Mouse (Mus musculus) hindbrain, embryonic 11.5 days (tissue): ENCODE measurements around the gene Atf7. TPM values are rescaled to one million over a fixed set of nuclear protein-coding genes. Genes with fewer than 3 reads are reported as not detected.

ENCODE experiments used
- ATAC-seq: fragments of 200-750 bp; cut with Nextera tagmentation; 2 replicates; pipeline ENCODE4 v1.8.0; 2017; ENCODE audit warnings: mild to moderate bottlenecking, moderate TSS enrichment, moderate library complexity; ENCODE audit not compliant: low FRiP score
- DNase-seq: peaks from one replicate; pipeline ENCODE4 v3.0.0-alpha.2; 2015; ENCODE audit warnings: low spot score
- H3K27ac ChIP-seq: fragments of 300-500 bp; sonication (generic); 2 replicates; pipeline ENCODE4 v1.5.1; 2014; ENCODE audit warnings: mild to moderate bottlenecking, low read depth, low read length
- H3K27me3 ChIP-seq: fragments of 300-500 bp; sonication (generic); 2 replicates; pipeline ENCODE4 v1.6.1; 2014; ENCODE audit warnings: mild to moderate bottlenecking, low read length, moderate library complexity, mixed read lengths; ENCODE audit not compliant: control insufficient read depth, insufficient read depth
- H3K36me3 ChIP-seq: fragments of 300-500 bp; sonication (generic); 2 replicates; pipeline ENCODE4 v1.6.1; 2014; ENCODE audit warnings: mild to moderate bottlenecking, low read length, moderate library complexity, mixed read lengths; ENCODE audit not compliant: control insufficient read depth, insufficient read depth
- H3K4me1 ChIP-seq: fragments of 300-500 bp; sonication (generic); replicated peaks from 2 replicates; pipeline ENCODE4 v1.6.1; 2014; ENCODE audit warnings: low read length, mixed read lengths; ENCODE audit not compliant: control insufficient read depth, insufficient read depth
- H3K4me2 ChIP-seq: fragments of 300-500 bp; sonication (generic); replicated peaks from 2 replicates; pipeline ENCODE4 v1.6.1; 2014; ENCODE audit warnings: mild to moderate bottlenecking, low read depth, low read length
- H3K4me3 ChIP-seq: fragments of 300-500 bp; sonication (generic); 2 replicates; pipeline ENCODE4 v1.5.1; 2014; ENCODE audit warnings: low read depth, low read length
- H3K9ac ChIP-seq: fragments of 300-500 bp; sonication (generic); 2 replicates; pipeline ENCODE4 v1.6.1; 2014; ENCODE audit warnings: low read depth, low read length
- H3K9me3 ChIP-seq: fragments of 300-500 bp; sonication (generic); 2 replicates; pipeline ENCODE4 v1.6.1; 2016; ENCODE audit warnings: low read length; ENCODE audit not compliant: control insufficient read depth
- WGBS: fragments of 180-500 bp; shearing (Covaris S2); extraction: QIAGEN DNeasy Blood & Tissue Kit; methylation state at CpG from one replicate; pipeline ENCODE4 v1.1.7; 2014; 5-methylcytosine and 5-hydroxymethylcytosine counted together
- microRNA counts: library from miRNA; unstranded; fragments of <30 nt; microRNA quantifications from one replicate; lab custom pipeline; 2015
- polyA plus RNA-seq: library from polyadenylated mRNA; unstranded; fragments of >200 nt; fragmentation: Nextera tagmentation; extraction: Ambion mirVana; gene quantifications from 2 replicates; pipeline ENCODE4 v1.2.1, GENCODE M21; 2014

Atf7 gene
- polyA plus RNA-seq, 1 experiment from 2014 or later, result 14.7 TPM

DNA sequence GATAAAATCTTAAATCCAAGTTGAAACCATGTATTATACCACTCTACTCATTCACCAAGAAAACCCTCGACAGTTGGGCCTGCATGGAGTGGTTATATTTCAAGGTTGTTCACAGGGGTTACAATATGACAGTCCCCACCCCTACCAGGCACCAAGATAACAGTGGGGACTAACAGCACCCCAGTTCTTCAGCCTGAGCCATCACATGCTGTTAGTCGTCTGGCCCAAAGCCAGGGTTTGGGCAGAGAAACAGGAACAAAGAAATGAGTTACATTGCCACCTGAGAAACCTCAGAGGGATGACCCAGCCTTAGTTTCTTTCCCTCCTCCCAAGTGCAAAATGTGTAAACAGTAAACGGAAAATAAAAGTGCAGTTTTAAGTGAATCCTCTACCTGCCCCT is 125.9 kb downstream of the Atf7 start:
- Histone ChIP-seq H3K4me3 (no peak overlapping the region), H3K36me3 (peaks cover 31% of the 10 kb centered on the region), H3K27ac (no peak overlapping the region), H3K9me3 (no peaks in the 10 kb centered on the region), H3K4me2 (no peak overlapping the region), H3K4me1 (no peaks in the 10 kb centered on the region), H3K9ac (no peak overlapping the region), H3K27me3 (no peaks in the 10 kb centered on the region)
- ATAC-seq (no peak), DNase-seq (no peak)
- WGBS, result 84% methylated on average over 3 of the region's 3 CpGs

DNA sequence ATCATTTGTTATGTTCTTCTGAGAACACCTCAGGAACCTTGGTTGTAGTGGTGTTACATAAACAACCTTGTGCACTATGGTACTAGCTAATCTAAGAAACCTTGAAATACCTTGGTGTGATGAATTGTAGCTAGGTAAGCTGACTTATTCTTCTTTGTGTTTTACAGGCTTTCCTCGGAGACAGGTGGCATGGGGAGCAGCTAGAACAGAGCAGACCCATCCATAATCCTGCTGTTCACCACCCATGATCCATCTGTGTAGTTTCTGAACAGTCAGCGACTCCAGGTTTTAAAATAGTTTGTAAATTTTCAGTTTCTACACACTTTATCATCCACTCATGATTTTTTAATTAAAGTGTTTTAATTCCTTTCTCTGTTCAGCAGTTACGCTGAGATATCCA is 126.9 kb downstream of the Atf7 start:
- Histone ChIP-seq H3K9me3 (no peaks in the 10 kb centered on the region), H3K4me1 (no peaks in the 10 kb centered on the region), H3K27ac (no peak overlapping the region), H3K36me3 (peaks cover 25% of the 10 kb centered on the region), H3K4me3 (no peak overlapping the region), H3K4me2 (no peak overlapping the region), H3K27me3 (no peaks in the 10 kb centered on the region), H3K9ac (no peak overlapping the region)
- no peak for ATAC-seq
- WGBS, result 92% methylated on average over 3 of the region's 3 CpGs
- DNase-seq, result no peak

DNA sequence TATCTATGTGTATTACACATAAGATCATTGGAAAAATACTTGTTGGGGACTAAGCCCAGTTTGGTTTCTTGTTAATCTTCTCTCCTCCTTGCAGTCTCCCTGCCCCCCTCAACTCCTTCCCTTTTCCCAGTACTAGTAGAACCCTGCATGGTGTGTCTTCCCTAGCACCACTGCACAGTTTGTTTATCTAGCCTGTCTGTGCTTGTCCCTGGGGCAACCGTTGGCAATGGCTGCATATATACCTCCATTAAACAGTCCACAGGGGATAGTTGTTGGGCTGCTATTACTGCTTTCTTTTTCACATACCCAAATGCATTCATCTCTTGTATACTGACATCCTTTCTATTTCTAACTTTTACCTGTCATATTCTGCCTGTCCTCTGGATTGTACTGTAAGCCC is 137.6 kb downstream of the Atf7 start:
- 70% methylated on average over 1 of the region's 1 CpGs for WGBS

DNA sequence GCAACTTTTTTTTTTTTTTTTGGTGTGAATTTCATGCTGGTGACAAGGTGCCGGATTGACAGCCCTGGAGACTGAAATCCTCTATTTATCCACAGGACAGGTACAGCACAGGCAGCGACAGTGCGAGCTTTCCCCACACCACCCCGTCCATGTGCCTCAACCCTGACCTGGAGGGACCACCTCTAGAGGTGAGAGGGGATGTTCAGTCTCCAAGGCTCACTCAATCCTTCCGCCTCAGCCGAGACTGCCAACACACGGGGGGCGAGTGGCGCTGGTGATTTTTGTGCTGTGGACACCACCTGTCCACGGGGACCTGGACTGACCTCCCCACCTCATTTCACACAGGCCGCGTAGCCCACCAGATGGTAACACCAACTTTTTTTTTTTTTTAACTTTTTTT is 139.4 kb downstream of the Atf7 start:
- H3K27ac ChIP-seq, result no peak overlapping the region
- H3K4me1 ChIP-seq, result no peaks in the 10 kb centered on the region
- H3K4me2 ChIP-seq, result no peak overlapping the region
- no peak overlapping the region for H3K4me3 ChIP-seq
- no peaks in the 10 kb centered on the region for H3K9me3 ChIP-seq
- H3K9ac ChIP-seq, result no peak overlapping the region
- ATAC-seq, result no peak
- WGBS, result 94% methylated on average over 12 of the region's 12 CpGs
- H3K36me3 ChIP-seq, result peaks cover 31% of the 10 kb centered on the region
- DNase-seq, result no peak
- H3K27me3 ChIP-seq, result no peaks in the 10 kb centered on the region

More for the DNA sequence above, 137.6 kb downstream of the Atf7 start:
- Histone ChIP-seq H3K4me2 (no peak overlapping the region), H3K27ac (no peak overlapping the region), H3K27me3 (no peaks in the 10 kb centered on the region), H3K9ac (no peak overlapping the region), H3K36me3 (peaks cover 31% of the 10 kb centered on the region), H3K4me1 (no peaks in the 10 kb centered on the region), H3K9me3 (no peaks in the 10 kb centered on the region), H3K4me3 (no peak overlapping the region)
- DNase-seq, result no peak
- no peak for ATAC-seq

DNA sequence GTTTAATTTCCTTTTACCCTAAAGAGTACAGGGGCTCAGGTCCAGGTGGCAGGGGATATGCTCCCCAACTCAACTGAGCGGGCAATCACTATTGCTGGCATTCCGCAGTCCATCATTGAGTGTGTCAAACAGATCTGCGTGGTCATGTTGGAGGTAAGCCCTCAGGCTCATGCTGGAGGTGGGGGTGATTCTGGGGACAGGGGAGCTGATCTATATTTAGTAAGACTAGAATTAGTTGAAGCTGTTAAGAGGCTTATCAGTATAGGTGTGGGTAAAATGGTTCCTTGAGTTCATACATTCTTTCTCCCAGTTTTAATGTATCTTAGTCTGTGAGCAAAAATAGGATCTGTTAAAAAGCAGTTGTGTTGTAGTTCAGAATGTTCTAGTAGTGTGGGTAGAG is 142.1 kb downstream of the Atf7 start:
- Histone ChIP-seq H3K27ac (no peak overlapping the region), H3K9me3 (no peaks in the 10 kb centered on the region), H3K4me3 (no peak overlapping the region), H3K9ac (no peak overlapping the region), H3K4me1 (no peaks in the 10 kb centered on the region), H3K36me3 (peaks cover 24% of the 10 kb centered on the region; the same call in 1 of the 2 replicates), H3K27me3 (no peaks in the 10 kb centered on the region), H3K4me2 (no peak overlapping the region)
- WGBS, result 96% methylated on average over 3 of the region's 3 CpGs
- ATAC-seq (no peak), DNase-seq (no peak)

MicroRNA genes within 50 kb of the gene (microRNA counts, 519-probe panel; counts per million panel counts)
- microRNA mmu-miR-688 (lab: Ali Mortazavi, UCI), result not detected

Other genes starting within 250 kb of the Atf7 start
- 10.5 and 11.5 TPM in 2 replicates for gene Sp1, start 219.3 kb downstream of the Atf7 start, polyA plus RNA-seq
- gene Amhr2, start 180.1 kb downstream of the Atf7 start, polyA plus RNA-seq, result 0.28 and 0.46 TPM in 2 replicates
- gene Prr13, start 166.4 kb downstream of the Atf7 start, polyA plus RNA-seq, result 108 and 118 TPM in 2 replicates
- gene Pcbp2, start 154.9 kb downstream of the Atf7 start, polyA plus RNA-seq, result 238 and 273 TPM in 2 replicates
- 5.1 and 8.8 TPM in 2 replicates for gene Gm10337, start 121.7 kb downstream of the Atf7 start, polyA plus RNA-seq
- gene Map3k12, start 108.4 kb downstream of the Atf7 start, polyA plus RNA-seq, result 21.2 and 23.8 TPM in 2 replicates
- gene Tarbp2, start 107.3 kb downstream of the Atf7 start, polyA plus RNA-seq, result 85.2 and 86.3 TPM in 2 replicates
- 2.6 and 2.7 TPM in 2 replicates for gene Npff, start 100.5 kb downstream of the Atf7 start, polyA plus RNA-seq
- 0.93 TPM in 1 of 2 replicates, not detected in the other for gene Gm28047, start 397 bp downstream of the Atf7 start, polyA plus RNA-seq
- gene Atp5g2, start 46.9 kb upstream of the Atf7 start, polyA plus RNA-seq, result 57.6 and 66.0 TPM in 2 replicates
- gene Calcoco1, start 96.7 kb upstream of the Atf7 start, polyA plus RNA-seq, result 26.2 and 30.1 TPM in 2 replicates